Mouse (Mus musculus) cerebellum, postnatal 25 days (tissue): ENCODE data around the gene Btnl1.

Experiments used
- DNase-seq, 2 experiments: peaks; one replicate each; pipeline ENCODE4 v3.0.0; 2021; ENCODE audit warnings: mixed read lengths in 2 of 2

Btnl1 gene

DNA sequence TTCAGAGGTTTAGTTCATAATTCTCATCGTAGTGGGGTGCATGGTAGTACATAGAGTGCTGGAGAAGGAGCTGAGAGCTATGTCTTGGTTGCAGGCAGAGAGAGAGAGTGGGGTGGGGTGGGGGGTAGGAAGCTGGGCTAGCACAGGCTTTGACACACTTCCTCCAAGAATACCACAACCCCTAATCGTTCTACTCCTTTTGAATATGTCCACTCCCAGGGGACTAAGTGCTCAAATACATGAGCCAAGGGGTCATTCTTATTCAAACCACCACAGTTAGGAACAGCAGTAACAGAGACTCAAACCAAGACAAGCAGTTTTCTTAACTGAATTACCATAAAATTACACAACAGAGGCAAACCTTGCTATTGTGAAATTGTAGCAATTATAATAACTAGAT, 9.7 kb downstream of the Btnl1 start:
- DNase-seq: no peak

DNA sequence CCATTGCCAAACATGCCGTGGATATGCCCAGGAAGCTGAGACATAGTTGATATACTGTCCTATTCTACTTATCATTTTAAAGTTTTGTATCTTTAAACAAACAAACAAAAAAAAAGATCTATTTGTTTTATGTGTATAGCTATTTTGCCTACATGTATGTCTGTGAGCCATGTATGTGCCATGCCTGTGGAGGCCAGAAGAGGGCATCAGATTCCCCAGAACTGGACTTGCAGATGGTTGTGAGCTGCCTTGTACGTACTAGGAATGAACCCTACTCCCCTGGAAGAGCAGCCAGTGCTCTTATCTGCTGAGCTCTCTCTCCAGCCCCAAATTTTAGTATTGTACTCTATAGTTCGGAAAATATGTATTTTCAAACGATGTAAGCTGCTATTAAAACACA, 11.6 kb downstream of the Btnl1 start:
- peak; percentile 41 to 67 for DNase-seq

DNA sequence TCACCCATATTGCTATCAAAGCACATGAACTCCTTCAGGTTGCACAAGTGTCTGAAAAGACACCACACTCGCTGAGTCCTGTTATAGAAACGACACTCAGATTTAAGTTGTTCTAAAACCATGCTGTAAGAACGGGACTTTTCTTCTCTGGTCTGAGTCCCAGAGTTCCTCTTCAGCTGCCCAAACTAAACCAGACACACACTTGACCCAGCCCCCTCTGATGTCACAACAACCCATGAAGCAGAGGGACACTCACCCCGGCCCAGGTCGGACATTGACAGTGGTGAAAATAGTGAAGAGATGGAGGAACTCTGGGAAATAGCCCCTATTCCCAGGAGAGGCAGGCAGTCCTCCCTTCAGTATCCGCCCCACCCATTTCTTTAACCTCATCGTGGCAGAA, 14.6 kb downstream of the Btnl1 start:
- no peak for DNase-seq

DNA sequence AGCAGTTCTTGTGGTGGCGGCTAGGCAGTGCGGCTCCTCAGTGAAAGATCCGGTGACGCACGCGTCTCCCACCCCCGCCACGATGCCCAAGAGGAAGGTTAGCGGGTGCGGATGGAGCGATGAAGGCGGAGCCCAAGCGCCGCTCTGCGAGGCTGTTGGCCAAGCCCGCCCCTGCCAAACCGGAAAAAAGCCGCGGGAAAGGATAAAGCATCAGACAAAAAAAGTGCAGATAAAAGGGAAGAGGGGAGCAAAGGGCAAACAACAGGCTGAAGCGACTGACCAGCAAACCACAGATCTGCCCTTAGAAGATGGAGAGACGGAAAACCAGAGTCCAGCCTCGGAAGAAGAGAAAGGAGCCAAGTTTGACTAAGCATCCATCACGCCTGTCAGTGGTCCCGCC, 15.4 kb downstream of the Btnl1 start:
- DNase-seq: peak; percentile 28 to 61

DNA sequence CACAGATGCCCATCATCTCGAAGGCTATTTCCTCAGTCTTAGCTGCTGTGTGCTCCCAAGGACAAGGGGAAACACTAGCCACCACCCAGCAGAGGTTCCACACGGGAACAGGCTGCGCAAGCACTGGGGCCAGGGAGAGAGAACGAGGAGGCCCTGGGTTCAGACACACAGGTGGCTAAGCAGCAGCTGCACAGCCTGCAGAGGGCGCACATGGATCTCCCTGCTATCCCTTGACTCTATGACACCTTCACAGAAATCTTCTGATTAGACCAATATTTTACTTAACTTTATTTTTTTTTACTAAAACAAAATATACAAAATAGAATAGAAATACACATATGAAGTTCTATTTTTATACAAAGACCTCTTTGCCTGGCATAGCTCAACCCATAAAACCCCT, 20.4 kb downstream of the Btnl1 start:
- DNase-seq: peak; percentile 15 to 32

DNA sequence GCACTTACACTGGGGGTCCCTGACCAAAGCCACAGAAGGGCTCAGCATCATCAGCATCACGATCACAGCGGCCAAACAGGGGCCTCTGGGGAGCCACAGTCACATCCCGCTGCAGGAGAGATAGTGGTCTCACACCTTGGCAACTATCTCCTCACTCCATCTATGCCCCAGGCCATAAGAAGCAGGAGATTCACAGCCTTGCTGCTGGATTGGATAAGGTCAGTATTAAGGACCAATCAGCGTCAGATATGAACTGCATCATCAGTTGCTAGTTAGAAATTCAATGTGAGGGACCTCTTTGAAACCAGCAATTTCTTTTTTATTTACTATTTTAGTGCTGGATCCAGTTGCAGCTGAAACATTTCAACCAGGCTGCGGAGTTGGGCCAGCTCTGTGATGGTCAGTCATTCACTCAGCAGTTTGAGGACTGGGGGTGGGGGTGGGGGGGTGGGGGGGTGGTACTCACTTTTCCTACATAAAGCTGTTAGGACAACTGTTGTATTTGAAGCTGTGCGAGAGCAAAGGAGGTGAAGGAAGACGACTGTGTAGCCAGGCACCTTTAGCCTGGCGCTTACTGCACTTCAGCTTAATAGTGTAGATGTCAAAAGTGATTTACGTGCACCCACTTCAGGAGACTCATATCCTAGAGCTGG, 21.3 kb downstream of the Btnl1 start:
- peak in 1 of 2 experiments; percentile 64 for DNase-seq

DNA sequence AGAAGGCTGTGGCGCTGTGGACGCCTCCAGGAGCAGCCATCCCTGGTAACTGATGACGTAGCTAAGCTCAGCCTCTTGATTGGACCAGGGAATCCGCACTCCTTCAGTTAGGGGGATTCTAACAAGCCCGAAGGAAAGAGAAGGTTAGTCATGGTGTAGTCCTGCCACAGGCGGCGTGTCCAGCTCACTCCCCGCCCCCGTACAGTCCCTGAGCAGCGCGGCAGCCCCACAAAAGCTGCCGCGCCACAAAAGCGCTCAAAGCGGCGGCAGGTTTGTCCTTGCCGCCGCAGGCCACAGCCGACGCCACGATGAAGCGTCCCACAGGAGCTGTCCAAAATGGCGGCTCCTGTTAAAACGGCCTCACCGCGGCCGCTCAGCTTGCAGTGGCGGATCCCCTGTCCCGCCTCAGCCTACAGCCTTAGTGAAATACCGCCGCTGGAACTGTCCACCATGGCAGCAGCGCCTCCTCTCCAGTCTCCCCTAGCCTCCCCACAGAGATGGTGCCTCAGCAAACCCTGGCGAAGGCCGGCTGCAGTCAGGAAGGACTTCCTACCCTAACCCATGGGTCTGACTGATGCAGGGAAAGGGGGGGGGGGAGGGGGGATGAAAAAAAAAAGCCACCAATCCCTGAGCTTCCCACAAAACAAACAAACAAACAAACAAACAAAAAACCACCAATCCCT, 21.9 kb downstream of the Btnl1 start, which contains the start of gene BC051142:
BC051142 (plus strand) TSS at position 110 of the 683 bp plus-strand sequence.
- DNase-seq: peak; percentile 89 to 92

DNA sequence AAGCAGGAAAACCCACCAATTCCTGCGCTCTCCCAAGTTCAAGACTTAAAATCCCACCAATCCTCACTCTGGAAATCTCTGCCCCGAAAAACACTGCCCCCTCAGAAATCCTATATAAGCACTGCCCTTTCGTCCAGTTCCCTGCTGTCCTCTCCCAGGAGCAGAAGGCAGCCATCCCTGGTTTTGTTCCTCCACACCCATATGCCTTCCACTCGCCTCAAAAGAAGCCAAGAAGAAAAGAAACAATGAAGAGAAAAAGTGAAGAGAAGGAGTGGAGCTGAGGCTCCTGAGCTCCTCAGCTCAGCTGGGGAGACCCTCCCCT, 22.4 kb downstream of the Btnl1 start:
- peak; percentile 24 to 41 for DNase-seq

DNA sequence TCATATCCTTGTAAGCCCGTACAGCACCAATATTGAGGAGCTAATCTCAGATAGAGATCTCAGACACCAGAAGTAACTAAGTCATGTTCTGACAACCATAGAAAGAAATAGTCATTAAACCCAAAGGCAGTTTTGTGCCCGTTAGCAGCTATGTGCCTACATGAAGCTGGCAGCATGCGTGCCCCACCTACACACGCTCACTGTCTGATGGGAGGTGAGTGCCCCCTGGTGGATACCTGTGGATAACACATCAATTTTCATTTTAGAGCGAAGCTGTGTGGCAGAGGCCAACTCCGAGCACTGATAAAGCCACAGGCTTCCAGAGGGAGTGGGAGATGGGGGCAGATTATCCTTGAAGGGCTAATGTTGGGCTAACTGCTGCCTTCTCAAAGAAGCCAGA, 34.2 kb downstream of the Btnl1 start:
- DNase-seq: peak; percentile 74 to 83

DNA sequence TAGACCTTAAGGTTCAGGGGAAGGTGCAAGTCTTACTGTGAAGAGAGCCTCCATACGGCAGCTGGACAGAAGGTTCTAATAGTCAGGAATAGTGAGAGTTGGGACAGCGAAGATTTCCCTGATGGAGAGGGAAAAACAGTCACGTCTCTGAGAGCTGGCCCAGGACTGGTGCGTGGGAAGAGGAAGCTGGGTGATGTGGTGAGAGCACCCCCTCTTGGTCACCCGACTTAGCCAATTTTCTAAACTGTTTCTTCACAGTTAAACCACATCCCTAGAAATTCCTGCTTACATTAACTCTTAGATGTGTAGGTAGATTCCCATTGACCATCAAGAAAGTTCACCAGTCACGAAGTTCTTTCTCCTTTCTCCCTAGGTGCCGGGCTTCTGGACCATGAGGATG, 43.1 kb downstream of the Btnl1 start:
- DNase-seq: no peak

DNA sequence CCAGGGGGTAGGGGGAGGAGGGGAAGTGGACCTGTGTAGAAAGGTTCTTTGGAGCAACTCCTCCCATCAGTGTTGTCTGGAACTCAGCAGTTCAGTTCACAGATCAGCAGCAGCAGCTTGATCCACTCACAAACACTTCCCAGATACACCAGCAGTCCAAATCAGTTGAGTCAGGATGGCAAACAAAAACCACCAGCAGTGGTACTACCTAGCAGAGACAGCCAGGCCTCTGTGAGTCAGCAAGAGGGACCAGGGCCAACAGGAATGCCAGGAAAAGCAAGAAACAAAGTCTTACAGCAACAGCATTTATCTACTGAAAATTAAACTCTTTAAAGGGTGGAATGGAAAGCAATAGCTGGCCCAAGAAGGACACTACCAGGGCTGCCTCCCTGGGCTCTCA, 50.7 kb downstream of the Btnl1 start:
- DNase-seq: no peak
